Mouse (Mus musculus): Measurements from ENCODE around the gene Fastkd5.

DNA sequence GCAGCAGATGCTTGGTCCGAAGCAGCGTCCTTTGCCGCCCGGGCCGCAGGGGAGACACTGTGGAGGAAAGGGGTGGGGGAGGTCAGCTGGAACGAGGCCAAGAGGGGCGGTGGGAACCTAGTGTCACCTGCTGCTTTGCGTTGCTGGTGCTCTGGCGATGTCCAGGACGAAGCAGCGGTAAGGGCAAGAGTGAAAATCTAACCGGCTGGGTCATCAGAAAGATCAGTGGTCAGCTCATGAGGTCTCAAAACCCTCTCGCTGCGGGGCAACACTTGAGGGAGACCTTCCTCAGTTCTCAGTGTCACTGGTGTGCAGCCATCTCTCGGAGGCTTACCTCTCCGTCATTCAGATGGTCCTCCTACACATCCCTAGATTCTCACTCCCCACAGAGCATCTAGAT is 48.6 kb downstream of the Fastkd5 start:
- TF ChIP-seq POLR2A (IDR thresholded peaks at IDR 0.05; ENCODE audit: low read depth, low read length) (no peak), CTCF (conservative IDR thresholded peaks at IDR 0.05; ENCODE audit: insufficient read depth, insufficient read length, low read depth, low read length) (no peak)

Data from kidney, adult 2 months (tissue).